Mouse (Mus musculus): ENCODE data around the gene Rasef.
"Not testable (repeated sequence)": the region's sequence is repeated elsewhere in the genome, so short reads cannot be mapped to it uniquely, and the experiment has no call there.

The Rasef gene

GRCm38 (mm10) chr4:73790260-73791185, at the start of gene Rasef:
Gene Rasef, minus strand, starts transcription at chr4:73790994.
- no peak for DNase-seq (ENCODE audit: low read depth, low spot score)

- no peak for DNase-seq (ENCODE audit: low read depth, low spot score)
These were observed 35.8 kb upstream of the Rasef start for GRCm38 (mm10) chr4:73826587-73826986.

GRCm38 (mm10) chr4:73791186-73791540, 369 bp upstream of the Rasef start:
- DNase-seq (ENCODE audit: low read depth, low spot score): no peak

- DNase-seq (ENCODE audit: low read depth, low spot score): no peak
These were observed 1.3 kb downstream of the Rasef start for GRCm38 (mm10) chr4:73789534-73789933.

GRCm38 (mm10) chr4:73788076-73788730, 2.6 kb downstream of the Rasef start:
- no peak for DNase-seq (ENCODE audit: low read depth, low spot score)

- no peak for DNase-seq (ENCODE audit: low read depth, low spot score)
These were observed 6.6 kb downstream of the Rasef start for GRCm38 (mm10) chr4:73784147-73784546.

GRCm38 (mm10) chr4:73781061-73781460, 9.7 kb downstream of the Rasef start:
- DNase-seq (ENCODE audit: low read depth, low spot score): no peak

GRCm38 (mm10) chr4:73775266-73775665, 15.5 kb downstream of the Rasef start:
- DNase-seq (ENCODE audit: low read depth, low spot score): no peak

GRCm38 (mm10) chr4:73773831-73774810, 16.7 kb downstream of the Rasef start:
- DNase-seq (ENCODE audit: low read depth, low spot score): no peak

GRCm38 (mm10) chr4:73772028-73772427, 18.8 kb downstream of the Rasef start:
- no peak for DNase-seq (ENCODE audit: low read depth, low spot score)

- no peak for DNase-seq (ENCODE audit: low read depth, low spot score)
These were observed 20.2 kb downstream of the Rasef start for GRCm38 (mm10) chr4:73770592-73770991.

- DNase-seq (ENCODE audit: low read depth, low spot score): no peak
These were observed 22.6 kb downstream of the Rasef start for GRCm38 (mm10) chr4:73768156-73768555.

- no peak for DNase-seq (ENCODE audit: low read depth, low spot score)
These were observed 42.6 kb downstream of the Rasef start for GRCm38 (mm10) chr4:73748219-73748618.

GRCm38 (mm10) chr4:73739439-73739838, 51.4 kb downstream of the Rasef start:
- no peak for DNase-seq (ENCODE audit: low read depth, low spot score)

GRCm38 (mm10) chr4:73719819-73720218, 71.0 kb downstream of the Rasef start:
- DNase-seq (ENCODE audit: low read depth, low spot score): no peak

GRCm38 (mm10) chr4:73718761-73719160, 72.0 kb downstream of the Rasef start:
- no peak for DNase-seq (ENCODE audit: low read depth, low spot score)

GRCm38 (mm10) chr4:73683216-73683615, 107.6 kb downstream of the Rasef start, which contains the start of gene Gm428:
Gene Gm428, plus strand, starts transcription at chr4:73683516.
- DNase-seq (ENCODE audit: low read depth, low spot score): not testable (repeated sequence)

GRCm38 (mm10) chr4:73668054-73668453, 122.7 kb downstream of the Rasef start, which contains the start of gene Gm11239:
Gene Gm11239, plus strand, starts transcription at chr4:73668354.
- not testable (repeated sequence) for DNase-seq (ENCODE audit: low read depth, low spot score)
